Mouse (Mus musculus) kidney, postnatal 25 days (tissue): ENCODE results near the gene Gm9944.
A peak's percentile ranks its signal among the peaks of the same experiment; 100 is the strongest.

Source experiments
- DNase-seq, 2 experiments: peaks; one replicate each; pipeline ENCODE4 v3.0.0; 2021; ENCODE audit warnings: mixed read lengths in 2 of 2

The Gm9944 gene

DNA sequence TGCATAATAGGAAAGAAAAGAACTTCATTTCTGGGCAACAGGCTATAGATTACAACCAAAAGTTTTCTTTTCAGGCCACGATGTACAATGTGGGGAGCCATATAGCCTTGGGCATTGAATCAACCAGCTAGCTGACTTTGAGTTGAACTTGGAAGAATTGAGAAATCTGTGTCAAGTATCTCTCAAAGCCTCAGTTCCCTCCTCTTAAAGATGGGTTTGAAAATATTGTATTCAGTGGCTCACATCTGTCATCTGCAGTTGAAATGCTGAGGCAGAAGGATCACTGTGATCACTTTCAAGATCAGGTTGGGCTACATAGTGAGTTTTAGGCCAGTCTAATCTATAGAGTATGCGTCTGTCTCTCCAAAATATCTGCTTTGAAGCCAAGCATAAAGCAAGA lies at the start of gene Gm9944:
Gene Gm9944 (minus strand): TSS at position 101 of the 400 bp plus-strand sequence.
- no peak for DNase-seq

DNA sequence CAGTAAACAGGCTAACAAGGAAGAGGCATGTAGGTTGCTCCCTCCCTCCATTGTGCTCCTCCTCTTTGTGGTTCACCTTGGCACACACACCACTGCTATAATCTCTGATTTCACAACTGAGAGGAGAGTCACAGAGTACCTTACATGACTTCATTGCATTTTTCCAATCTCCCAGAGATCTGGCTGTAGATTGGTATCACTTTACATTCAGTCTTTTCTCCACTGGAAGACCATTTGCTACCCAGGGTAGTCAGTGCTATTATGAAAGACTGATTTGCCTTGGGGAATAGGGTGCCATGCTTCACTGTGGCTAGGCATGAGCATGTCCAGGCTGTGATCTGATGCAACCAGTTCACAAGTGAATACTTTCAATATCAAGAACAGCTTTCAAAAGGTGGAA lies 40.2 kb upstream of the Gm9944 start:
- no peak for DNase-seq

DNA sequence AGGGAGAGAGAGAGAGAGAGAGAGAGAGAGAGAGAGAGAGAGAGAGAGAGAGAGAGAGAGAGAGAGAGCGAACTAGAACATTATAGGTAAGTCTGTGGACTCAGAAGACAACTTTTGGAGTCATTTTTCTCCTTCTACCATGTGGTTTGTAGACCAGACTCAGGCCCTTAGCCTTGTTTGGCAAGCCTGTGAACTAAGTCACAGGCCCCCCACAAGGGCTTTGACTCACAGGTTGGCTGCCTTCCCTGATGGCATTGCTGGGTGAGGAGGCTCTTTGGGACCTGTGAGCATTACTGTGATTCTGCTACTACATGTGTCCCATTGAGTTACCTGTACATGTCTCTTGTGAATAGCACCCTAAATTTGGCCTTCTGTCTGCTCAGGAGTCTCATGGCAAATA lies 15.0 kb upstream of the Gm9944 start:
- DNase-seq = no peak

GRCm38 (mm10) chr4:144465206-144465605 lies 12.1 kb upstream of the Gm9944 start:
- DNase-seq = no peak

DNA sequence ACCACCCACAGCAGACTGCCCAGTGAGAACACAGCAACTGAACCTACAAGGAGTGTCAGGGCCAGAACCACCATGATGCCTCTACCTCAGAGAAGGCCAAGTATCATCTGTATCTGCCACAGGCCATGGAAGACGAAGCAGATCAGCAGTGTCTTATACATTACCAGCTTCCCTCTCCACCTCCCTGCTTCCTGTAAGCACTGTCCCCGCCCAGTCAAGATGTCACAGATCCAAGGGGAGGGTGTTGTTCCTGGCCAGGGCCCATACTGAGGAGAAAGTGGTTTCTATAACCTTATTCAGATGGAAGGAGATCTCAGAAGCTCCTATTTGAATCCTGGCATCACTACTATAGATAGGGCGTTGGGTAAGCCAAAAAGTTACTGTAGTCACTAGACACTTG lies 10.5 kb upstream of the Gm9944 start, which contains the start of gene Aadacl3:
Gene Aadacl3 (minus strand): TSS at position 101 of the 400 bp plus-strand sequence.
- no peak for DNase-seq

DNA sequence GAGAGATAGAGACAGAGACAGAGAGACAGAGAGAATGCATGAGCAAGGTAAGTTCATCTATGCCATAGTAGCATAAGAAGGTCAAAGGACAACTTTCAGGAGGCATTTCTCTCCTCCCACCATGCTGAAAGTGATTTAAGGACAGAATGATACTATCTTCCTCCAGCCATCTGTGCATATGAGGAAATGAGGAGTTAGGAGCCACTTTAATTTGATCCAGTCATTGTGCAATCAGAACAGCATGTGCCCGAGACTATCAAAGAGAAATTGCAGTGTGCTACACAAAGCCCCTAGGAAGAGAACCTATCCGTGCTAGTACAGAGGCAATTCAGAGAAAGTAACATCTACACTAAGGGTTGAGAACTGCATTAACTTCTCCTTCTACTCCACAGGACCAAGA lies 4.6 kb downstream of the Gm9944 start:
- no peak for DNase-seq

DNA sequence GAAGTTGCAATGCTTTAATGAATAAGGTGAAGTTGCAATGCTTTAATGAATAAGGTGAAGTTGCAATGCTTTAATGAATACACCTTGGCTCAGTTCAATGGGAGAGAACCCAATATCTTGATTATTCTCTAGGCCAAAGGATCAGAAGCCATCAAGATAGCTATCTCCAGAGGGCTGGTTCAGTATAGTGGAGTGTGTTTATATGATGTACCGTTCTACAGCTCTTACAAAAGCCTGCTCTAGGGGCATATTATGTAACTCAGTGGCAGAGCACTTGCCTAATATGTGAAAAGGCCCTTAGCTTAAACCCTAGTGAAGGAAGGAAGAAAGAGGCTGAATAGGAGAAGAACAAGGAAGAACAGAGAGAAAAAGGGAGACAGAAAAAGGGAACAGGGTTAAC lies 11.5 kb downstream of the Gm9944 start:
- no peak for DNase-seq

DNA sequence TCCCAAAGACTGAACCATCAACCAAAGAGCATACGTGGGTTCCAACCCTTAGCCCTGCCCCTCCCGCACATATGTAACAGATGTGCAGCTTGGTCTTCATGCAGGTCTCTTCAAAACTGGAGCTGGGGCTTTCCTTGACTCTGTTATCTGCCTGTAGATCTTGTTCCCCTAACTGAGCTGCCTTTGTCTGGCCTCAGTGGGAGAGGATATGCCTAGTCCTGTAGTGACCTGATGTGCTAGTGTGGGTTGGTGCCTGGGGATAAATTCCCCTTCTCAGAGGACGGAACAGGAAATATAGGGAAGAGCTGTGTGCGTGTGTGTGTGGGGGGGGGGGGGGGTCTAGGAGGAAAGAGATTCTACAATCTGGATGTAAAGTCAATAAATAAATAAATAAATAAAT lies 12.0 kb downstream of the Gm9944 start:
- no peak for DNase-seq

DNA sequence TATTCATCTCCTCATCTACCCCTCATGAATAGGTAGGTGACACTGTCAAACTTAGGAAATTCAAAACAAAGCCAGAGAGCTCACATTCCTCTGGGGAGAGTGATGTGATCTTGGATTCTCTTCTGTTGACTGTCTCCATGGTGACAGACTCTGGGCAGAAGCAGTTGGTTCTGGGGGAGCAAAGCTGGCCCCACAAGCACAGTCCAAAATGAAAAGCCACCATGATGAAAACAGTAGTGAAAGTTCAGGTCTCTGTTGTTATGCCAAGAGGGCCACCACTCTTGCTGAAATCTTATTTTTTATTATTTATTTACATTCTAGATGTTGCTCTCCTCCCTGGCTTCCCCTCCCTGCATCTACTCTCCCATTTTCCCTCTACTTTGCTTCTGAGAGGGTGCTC lies 14.4 kb downstream of the Gm9944 start, which contains the start of gene 1700012P22Rik:
Gene 1700012P22Rik (minus strand): TSS at position 101 of the 400 bp plus-strand sequence.
- no peak for DNase-seq

DNA sequence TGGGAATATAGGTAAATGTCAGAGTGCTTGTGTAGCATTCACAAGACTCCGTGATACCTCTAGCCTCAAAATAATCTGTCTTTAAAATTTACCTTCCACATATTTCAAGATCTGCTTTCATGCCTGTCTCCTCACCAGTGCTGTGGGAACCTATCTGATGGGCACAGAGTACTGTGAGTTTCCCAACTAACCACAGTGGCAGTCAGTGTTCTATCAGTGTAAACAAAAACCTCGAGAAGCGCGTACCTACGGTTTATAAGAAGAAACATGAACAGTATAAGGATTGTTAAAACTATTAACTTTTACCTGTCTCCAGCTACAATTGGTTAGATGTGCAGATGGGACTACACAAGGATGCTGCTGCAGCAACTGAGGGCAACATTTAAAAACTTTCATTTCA lies 19.9 kb downstream of the Gm9944 start:
- no peak for DNase-seq

GRCm38 (mm10) chr4:144430723-144431122 lies 22.4 kb downstream of the Gm9944 start:
- DNase-seq = no peak

GRCm38 (mm10) chr4:144428868-144429267 lies 24.2 kb downstream of the Gm9944 start:
- peak in 1 of 2 experiments; percentile 50 for DNase-seq

DNA sequence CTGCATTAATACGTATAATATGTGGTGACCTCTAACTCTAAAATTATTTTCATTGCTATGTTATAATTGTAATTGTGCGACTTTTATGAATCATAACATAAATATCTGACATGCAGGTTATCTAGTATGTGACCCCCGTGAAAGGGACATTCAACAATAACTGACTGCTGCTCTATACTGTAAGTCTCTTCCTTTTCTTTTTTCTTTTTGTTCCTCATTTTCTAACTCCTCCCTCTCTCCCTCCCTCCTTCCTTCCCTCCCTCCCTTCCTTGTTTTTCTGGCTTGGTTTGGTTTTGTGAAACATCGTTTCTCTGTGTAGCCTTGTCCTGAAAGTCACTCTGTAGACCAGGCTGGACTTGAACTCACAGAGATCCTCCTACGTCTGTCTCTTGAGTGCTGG lies 28.5 kb downstream of the Gm9944 start:
- no peak for DNase-seq

- DNase-seq = no peak
Observed at GRCm38 (mm10) chr4:144420644-144421043, 32.5 kb downstream of the Gm9944 start.

DNA sequence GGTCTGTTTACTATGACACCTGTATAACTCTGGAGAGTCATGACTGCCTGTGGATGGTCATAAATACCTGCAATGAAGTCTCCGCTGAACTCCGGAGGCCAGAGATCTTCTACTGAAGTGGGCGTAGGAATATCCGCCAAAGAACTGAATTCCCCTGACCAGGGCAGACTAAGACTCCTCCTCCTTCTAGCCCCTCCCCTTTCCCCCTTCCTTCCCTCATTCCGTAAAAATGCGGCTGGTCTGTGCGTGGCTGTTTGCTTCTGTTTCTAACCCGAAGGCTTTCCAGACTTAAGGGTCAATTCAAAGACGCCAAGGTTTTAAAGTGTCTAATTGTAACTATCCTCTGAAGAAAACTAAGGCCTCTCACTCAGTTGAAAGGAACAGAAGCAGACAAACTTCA lies 44.8 kb downstream of the Gm9944 start, which contains the start of gene Pramef12:
Gene Pramef12 (minus strand): TSS at position 175 of the 400 bp plus-strand sequence.
- DNase-seq = no peak

DNA sequence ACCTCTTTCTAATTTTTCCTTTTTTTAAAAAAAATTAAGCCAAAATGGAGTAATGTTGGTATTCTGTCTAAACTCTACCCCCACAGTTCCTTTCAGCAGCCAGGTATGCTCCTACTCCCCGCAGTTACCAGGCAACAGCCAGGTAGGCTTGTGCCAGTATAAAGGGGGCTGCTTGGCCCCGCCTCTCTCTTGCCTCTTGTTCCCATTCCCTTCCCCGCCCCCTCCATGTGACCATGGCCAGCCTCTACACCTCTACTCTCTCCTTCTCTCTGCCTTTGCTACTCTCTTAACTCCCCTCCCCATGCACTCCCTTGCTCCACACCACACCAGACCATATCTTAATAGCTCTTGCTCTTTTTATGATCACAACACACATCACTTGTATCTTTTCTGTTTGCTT lies 46.9 kb downstream of the Gm9944 start:
- no peak for DNase-seq

DNA sequence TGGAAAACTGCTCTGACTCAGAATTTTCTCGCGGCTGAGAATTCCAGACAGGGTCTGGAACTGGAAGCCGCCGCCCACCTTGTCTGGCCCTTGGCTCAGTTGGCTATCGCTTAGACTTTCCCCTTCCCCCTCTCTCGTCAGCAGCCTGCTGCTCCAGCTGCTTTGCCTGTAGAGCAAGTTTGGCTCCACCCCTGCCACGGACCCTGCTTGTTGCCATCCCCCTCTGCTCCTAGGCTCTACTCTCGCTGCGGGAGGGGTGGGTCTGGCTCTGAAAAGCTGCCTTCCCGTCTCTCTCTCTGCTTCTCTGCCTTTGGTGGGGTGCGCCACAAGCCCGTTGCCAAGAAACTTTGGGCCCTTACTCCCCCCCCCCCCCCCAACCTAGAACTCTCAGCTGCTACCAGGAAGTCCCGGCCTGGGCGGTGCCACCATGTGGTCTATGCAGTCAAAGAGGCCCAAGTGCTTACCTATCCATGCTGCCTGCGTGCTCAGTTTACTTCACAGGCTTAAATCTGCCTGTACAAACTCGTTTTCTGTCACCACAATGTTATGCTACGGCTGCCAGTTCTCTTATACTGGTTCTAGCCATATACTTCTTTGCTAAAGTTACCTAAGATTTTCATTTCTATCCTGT lies 48.5 kb downstream of the Gm9944 start:
- peak; percentile 21 to 61 for DNase-seq
